Mouse (Mus musculus) layer of hippocampus, adult 9-11 months (tissue): ENCODE data around the gene Slc16a7.

Source experiments
- DNase-seq: peaks from one replicate; pipeline ENCODE4 v3.0.0; 2022

The Slc16a7 gene

GRCm38 (mm10) chr10:125175013-125175650 lies 214.1 kb downstream of the Slc16a7 start:
- DNase-seq = no peak

GRCm38 (mm10) chr10:125171625-125172024 lies 217.6 kb downstream of the Slc16a7 start:
- DNase-seq = no peak

- no peak for DNase-seq
Measured at GRCm38 (mm10) chr10:125171154-125171553, 218.1 kb downstream of the Slc16a7 start.
